Mouse (Mus musculus) embryonic facial prominence, embryonic 11.5 days (tissue): ENCODE measurements around the gene Pde4b. TPM values are rescaled to one million over a fixed set of nuclear protein-coding genes. Genes with fewer than 3 reads are reported as not detected.

Source experiments
- ATAC-seq: fragments of 200-750 bp; cut with Nextera tagmentation; replicated peaks from 2 replicates; pipeline ENCODE4 v1.8.0; 2017; ENCODE audit warnings: low read depth; ENCODE audit not compliant: insufficient number of reproducible peaks, low FRiP score, low TSS enrichment
- DNase-seq: peaks from one replicate; pipeline ENCODE4 v3.0.0-alpha.2; 2015; ENCODE audit warnings: low spot score
- H3K27ac ChIP-seq: fragments of 300-500 bp; sonication (generic); replicated peaks from 2 replicates; pipeline ENCODE4 v1.5.1; 2014; ENCODE audit warnings: mild to moderate bottlenecking, low read depth, low read length, control low read depth
- H3K27me3 ChIP-seq: fragments of 300-500 bp; sonication (generic); 2 replicates; pipeline ENCODE4 v1.6.1; 2014; ENCODE audit warnings: mild to moderate bottlenecking, low read length, moderate library complexity, mixed read lengths; ENCODE audit not compliant: control insufficient read depth, insufficient read depth
- H3K36me3 ChIP-seq: fragments of 300-500 bp; sonication (generic); replicated peaks from 2 replicates; pipeline ENCODE4 v1.6.1; 2014; ENCODE audit warnings: low read depth, mild to moderate bottlenecking, low read length, moderate library complexity, mixed read lengths; ENCODE audit not compliant: control insufficient read depth, insufficient read depth
- H3K4me1 ChIP-seq: fragments of 300-500 bp; sonication (generic); 2 replicates; pipeline ENCODE4 v1.6.1; 2014; ENCODE audit warnings: low read length, mixed read lengths; ENCODE audit not compliant: control insufficient read depth, insufficient read depth
- H3K4me2 ChIP-seq: fragments of 300-500 bp; sonication (generic); 2 replicates; pipeline ENCODE4 v1.6.1; 2014; ENCODE audit warnings: low read depth, mild to moderate bottlenecking, control low read depth, low read length, moderate library complexity
- H3K4me3 ChIP-seq: fragments of 300-500 bp; sonication (generic); 2 replicates; pipeline ENCODE4 v1.5.1; 2014; ENCODE audit warnings: low read depth, low read length, control low read depth
- H3K9ac ChIP-seq: fragments of 300-500 bp; sonication (generic); replicated peaks from 2 replicates; pipeline ENCODE4 v1.6.1; 2014; ENCODE audit warnings: mild to moderate bottlenecking, control low read depth, low read length
- H3K9me3 ChIP-seq: fragments of 300-500 bp; sonication (generic); replicated peaks from 2 replicates; pipeline ENCODE4 v1.6.1; 2016; ENCODE audit warnings: mild to moderate bottlenecking, low read length, inconsistent platforms, mixed read lengths; ENCODE audit not compliant: control insufficient read depth
- WGBS: fragments of 180-500 bp; shearing (Covaris S2); extraction: QIAGEN DNeasy Blood & Tissue Kit; methylation state at CpG from one replicate; pipeline ENCODE4 v1.1.7; 2014; 5-methylcytosine and 5-hydroxymethylcytosine counted together
- polyA plus RNA-seq: library from polyadenylated mRNA; unstranded; fragments of >200 nt; fragmentation: Nextera tagmentation; extraction: Ambion mirVana; gene quantifications from 2 replicates; pipeline ENCODE4 v1.2.1, GENCODE M21; 2014

Gene Pde4b
- polyA plus RNA-seq, 1 experiment from 2014 or later, result 10.3 TPM

DNA sequence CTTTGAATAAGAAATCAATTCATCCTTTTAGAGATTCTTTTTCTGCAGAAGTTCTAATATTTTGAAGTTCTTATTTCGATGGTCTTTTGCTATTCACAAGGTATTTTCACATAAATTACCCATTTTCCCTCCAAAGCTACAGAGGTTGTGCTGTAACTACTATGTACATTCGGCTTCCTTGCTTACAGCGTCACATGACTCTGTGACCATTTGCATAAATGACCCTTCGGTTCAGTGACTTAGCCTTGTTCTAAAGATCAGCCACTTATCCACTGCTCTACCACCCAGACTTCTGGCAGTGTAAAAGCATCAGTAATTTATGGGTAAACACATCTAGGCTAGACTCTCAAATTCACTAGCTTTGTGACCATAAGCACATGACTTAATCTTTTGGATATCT, 327.3 kb downstream of the Pde4b start:
- DNase-seq (no peak), ATAC-seq (no peak)
- Histone ChIP-seq H3K27ac (no peak overlapping the region), H3K27me3 (no peaks in the 10 kb centered on the region), H3K4me2 (no peak overlapping the region), H3K9ac (no peak overlapping the region), H3K4me3 (no peak overlapping the region), H3K9me3 (no peaks in the 10 kb centered on the region), H3K36me3 (no peaks in the 10 kb centered on the region), H3K4me1 (no peaks in the 10 kb centered on the region)
- 82% methylated on average over 4 of the region's 4 CpGs for WGBS

DNA sequence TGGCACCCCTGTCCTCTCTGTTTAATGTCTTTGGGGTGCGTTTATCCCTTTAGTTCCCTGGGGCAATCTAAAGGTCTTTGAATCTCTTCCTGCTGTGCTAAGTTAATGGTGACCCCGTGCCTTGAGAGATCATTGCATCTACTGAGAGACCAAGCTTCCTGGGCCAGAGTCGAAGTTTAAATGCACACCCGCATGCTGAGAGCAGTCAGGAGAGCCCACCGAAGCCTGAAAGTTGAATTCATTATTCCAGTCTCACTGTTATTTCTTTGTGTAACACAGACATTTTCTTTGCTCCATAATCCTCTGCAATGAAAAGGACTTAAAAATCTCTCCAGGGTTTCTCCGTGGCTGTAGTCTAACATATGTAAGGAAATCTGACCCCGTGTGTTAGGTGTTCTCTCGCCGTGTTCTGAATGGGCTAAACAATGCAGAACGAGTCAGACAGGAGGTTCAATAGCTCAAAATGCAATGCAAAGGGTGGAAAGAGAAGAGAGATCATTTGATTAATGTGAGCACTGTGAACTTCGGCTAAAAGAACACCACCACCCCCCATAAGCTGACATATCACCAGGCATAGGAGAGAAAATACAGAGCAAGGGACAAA, 333.6 kb downstream of the Pde4b start:
- Histone ChIP-seq H3K9ac (no peak overlapping the region), H3K4me1 (no peaks in the 10 kb centered on the region), H3K9me3 (no peaks in the 10 kb centered on the region), H3K27ac (no peak overlapping the region), H3K4me2 (no peak overlapping the region), H3K27me3 (no peaks in the 10 kb centered on the region), H3K36me3 (no peaks in the 10 kb centered on the region), H3K4me3 (no peak overlapping the region)
- 37% methylated on average over 11 of the region's 11 CpGs for WGBS
- ATAC-seq, result no peak
- DNase-seq, result peak; percentile 8

DNA sequence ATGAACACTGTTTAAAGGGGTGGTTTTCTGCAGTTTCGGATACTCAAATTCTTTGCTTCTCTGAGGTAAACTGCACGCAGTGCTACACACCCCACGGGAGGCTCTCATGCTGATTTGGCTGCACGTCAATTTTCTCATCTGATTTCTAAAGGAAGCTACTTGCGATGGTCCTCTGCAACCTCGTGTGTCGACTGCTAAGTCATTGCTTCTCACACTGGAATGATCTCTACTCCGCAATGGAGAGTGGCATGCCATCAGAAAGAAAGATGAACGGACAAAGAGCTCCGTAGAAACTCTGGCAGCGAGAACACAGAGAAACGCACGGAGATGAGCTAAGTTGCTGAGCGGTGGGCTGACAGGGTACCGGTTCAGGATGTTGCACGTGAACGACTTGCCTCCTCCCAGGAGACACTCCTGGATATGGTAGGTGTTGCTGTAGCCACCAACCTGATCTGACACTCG, 334.1 kb downstream of the Pde4b start:
- H3K4me2 ChIP-seq, result no peak overlapping the region
- 79% methylated on average over 18 of the region's 18 CpGs for WGBS
- no peak overlapping the region for H3K9ac ChIP-seq
- no peaks in the 10 kb centered on the region for H3K9me3 ChIP-seq
- H3K4me3 ChIP-seq, result no peak overlapping the region
- no peaks in the 10 kb centered on the region for H3K4me1 ChIP-seq
- no peak for ATAC-seq
- H3K36me3 ChIP-seq, result no peaks in the 10 kb centered on the region
- no peak for DNase-seq
- H3K27ac ChIP-seq, result no peak overlapping the region
- no peaks in the 10 kb centered on the region for H3K27me3 ChIP-seq

- Histone ChIP-seq H3K4me3 (no peak overlapping the region), H3K27ac (no peak overlapping the region), H3K36me3 (no peaks in the 10 kb centered on the region), H3K9me3 (no peaks in the 10 kb centered on the region), H3K27me3 (no peaks in the 10 kb centered on the region), H3K4me1 (no peaks in the 10 kb centered on the region), H3K9ac (no peak overlapping the region), H3K4me2 (no peak overlapping the region)
- no peak for DNase-seq
- no peak for ATAC-seq
- WGBS, result 90% methylated on average over 3 of the region's 3 CpGs
Measured at GRCm38 (mm10) chr4:102424104-102424503, 336.8 kb downstream of the Pde4b start.

DNA sequence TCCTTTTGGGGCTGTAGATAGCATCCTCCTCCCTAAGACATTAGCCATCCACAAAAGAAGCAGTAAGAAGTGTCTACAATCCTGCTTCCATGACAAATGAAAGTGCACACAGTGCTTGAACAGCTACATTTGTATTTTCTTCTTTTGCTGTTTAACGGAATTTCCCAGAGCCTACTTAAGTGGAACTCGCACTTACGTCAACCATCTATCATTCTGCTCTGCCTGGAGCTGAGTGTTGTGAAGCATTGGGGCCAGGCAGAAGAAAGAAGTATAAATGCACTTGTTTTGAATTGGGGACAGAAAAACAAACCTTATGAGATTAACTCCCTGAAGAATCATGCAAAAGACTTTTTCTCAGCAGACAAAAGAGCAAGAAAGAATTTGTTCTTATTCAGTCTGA, 338.1 kb downstream of the Pde4b start:
- ATAC-seq (no peak), DNase-seq (no peak)
- WGBS, result 83% methylated on average over 3 of the region's 3 CpGs
- Histone ChIP-seq H3K27me3 (no peaks in the 10 kb centered on the region), H3K4me1 (no peaks in the 10 kb centered on the region), H3K4me2 (no peak overlapping the region), H3K27ac (no peak overlapping the region), H3K4me3 (no peak overlapping the region), H3K9me3 (no peaks in the 10 kb centered on the region), H3K36me3 (no peaks in the 10 kb centered on the region), H3K9ac (no peak overlapping the region)

DNA sequence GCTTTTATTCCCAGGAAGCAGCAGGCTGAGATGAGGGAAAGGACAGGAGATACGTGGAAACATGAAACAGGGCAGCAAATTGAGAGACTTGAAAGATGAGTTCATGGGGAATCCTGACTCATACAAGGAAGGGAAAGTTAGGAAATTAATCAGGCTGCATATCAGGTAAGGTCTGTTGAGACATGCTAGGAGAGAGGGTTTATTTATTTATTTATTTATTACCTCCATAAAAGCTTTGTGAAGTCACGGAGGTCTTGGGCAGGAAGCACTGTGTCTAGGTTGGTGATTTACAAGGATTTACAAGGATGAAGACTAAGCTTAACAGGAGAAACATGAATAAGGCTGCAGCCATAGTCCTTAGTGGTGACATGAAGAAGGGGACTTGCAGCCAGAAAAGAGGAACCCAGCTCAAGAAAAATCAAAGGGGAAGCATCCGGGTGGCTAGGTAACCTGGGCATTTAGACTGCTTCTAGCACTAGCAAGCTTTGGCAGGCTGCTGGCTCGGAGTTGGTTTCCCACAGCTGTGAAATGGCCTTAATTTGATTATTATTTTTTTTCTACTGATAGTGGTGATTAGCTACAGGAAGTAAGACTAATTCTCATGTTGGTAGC, 342.5 kb downstream of the Pde4b start:
- 50% methylated on average over 4 of the region's 4 CpGs for WGBS
- no peaks in the 10 kb centered on the region for H3K36me3 ChIP-seq
- H3K4me2 ChIP-seq, result no peak overlapping the region
- H3K4me3 ChIP-seq, result no peak overlapping the region
- no peaks in the 10 kb centered on the region for H3K9me3 ChIP-seq
- H3K27ac ChIP-seq, result no peak overlapping the region
- no peaks in the 10 kb centered on the region for H3K4me1 ChIP-seq
- no peak overlapping the region for H3K9ac ChIP-seq
- no peak for ATAC-seq
- no peak for DNase-seq
- no peaks in the 10 kb centered on the region for H3K27me3 ChIP-seq

DNA sequence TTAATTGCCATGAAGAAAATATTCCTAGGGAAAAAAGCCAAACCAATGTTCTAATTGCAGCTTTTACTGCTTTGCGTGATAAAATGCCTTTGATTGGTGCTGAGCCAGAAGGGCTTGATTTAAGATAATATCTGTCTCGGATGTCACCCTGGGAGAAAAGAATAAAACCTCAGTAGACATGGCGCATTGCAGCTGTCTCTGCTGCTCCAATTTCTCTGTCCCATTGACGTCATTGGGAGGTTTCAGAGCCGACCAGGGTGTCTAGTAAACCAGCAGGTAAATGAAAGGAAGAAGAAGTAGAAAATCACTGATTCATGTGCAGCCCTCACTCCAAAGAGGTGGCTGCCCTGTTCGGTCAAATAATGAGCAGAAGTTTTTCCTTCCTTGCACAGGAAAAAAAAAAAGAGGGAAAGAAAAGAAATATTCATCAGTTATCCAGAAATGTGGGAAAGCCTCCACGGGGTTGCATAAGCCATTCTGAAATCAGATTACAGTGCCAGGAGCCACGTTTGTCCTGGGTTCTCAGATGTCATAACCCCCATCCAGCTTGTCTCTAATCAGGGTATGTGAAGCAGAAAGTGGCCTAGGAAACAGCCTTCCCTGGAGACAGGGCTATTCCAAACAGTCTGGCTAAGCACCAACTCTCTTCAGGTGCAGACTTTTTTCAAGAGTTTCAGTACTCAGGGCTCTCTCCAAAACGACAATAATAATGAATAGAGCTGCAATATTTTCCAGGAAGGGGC, 344.9 kb downstream of the Pde4b start:
- no peak overlapping the region for H3K27ac ChIP-seq
- DNase-seq, result peak; percentile 27
- no peak overlapping the region for H3K4me2 ChIP-seq
- no peak overlapping the region for H3K4me3 ChIP-seq
- no peak for ATAC-seq
- no peaks in the 10 kb centered on the region for H3K4me1 ChIP-seq
- H3K27me3 ChIP-seq, result no peaks in the 10 kb centered on the region
- H3K9ac ChIP-seq, result no peak overlapping the region
- WGBS, result 40% methylated on average over 9 of the region's 9 CpGs
- H3K9me3 ChIP-seq, result no peaks in the 10 kb centered on the region
- no peaks in the 10 kb centered on the region for H3K36me3 ChIP-seq
